Mouse (Mus musculus): ENCODE measurements around the gene Sema5b. TPM values are rescaled to one million over a fixed set of nuclear protein-coding genes. Genes with fewer than 3 reads are reported as not detected.

The Sema5b gene
- polyA plus RNA-seq, 3 experiments from 2014 or later = not detected

DNA sequence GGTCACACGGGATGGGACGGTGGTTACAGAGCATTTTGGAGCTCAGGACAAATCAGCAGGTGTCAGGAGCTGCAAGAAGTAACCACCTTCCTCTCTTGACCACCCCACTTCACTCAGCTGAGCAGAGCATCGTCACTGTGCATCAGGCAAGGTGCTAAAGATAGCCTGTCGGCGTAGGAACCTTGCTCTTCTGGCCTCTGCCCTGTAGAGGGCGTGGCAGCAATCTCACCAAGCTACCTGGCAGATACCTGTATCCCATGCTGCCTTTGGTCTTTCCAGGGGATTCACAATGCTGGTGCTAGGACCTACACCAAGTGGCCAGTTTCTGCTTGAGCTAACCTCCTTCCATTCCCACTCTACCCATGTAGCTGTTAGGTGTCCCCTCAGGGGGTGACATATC is 55.3 kb downstream of the Sema5b start:
- ATAC-seq = no peak

DNA sequence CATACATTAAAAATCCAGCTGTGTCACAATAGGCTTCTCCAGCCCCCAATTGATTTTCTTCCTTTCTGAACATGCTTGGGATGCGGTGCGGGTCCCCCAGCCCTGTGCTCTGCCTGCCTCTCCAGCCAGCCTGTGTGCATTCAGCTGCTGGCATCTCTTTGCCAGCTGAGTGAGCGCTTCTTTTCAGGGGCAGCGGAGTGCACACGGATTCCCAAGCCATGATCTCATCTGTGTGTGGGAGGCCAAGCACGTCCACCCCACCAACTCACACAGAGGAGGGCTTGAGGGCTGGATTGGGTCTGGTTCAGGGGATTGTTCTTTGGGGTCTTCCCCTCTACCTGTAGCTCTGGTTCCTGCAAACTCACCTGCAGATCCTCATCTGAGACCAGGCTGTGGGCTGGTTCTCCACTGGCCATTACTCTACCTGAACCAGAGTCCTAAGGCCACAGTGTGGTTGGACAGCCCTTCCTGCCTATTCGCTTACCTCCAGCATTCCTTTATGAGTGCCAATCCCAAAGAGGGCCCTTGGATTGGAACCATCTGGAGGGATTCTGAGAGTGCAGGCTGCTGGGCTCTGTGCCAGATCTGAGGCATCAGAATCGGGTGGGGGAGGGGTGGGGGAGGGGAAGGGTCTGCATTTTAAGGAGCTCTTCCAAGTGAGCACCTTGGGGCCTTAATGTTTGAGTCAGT is 55.9 kb downstream of the Sema5b start:
- ATAC-seq = no peak

DNA sequence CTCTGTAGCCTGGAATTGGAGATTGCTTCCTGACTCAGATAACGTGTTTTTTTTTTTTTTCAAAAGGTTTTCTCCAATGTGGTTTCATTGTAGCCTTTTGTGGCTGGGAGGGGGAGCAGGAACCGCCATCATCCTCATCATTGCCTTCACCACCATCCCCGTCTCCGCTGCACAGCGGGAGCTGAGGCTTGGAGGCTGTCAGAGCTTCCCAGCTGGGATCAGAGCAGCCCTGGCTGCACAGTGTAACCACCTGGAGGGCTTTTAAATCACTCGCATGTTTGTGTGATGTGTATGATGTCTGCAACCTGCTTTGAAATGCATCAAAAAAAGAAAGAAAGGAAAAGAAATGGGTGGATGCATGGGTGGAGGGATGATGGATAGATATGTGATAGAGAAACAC is 57.0 kb downstream of the Sema5b start:
- ATAC-seq = no peak

DNA sequence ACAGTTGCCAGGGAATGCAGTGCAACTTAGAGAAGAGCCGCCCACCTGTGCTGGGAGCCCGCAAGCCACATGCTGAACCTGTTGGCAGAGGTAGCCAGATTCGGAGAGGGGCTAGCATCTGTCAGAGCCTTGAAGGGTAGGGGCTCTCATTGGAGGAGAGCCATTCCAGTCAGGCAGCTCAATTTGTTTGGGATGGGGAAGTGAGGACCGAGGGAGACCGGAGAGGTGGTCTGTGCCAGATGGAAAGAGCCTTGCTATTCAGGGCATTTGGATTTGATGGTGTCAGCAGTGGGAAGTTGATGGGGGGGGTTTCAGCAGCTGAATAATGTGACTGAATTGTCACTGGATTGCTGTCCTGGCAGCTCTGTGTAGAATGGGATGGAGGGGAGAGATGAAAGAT is 57.9 kb downstream of the Sema5b start:
- ATAC-seq = no peak

DNA sequence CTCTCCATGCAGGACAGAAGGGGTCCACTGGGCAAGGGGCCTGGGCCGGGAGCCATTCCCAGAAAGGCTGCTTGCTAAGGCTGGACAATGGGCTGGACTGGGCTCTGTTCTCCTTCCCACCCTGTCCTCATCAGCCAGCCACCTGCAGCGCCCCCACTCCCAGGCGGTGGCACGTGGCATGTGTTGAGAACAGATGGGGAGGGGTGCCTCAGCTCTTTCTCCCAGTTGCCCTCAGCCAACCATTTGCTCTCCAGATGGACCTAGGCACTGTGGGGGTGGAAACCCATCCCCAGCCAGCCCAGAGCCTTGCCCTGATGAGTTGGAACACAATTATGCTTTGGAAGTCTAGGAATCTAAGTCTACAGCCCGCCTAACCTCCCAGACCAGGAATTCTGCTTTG is 59.3 kb downstream of the Sema5b start:
- no peak for ATAC-seq

DNA sequence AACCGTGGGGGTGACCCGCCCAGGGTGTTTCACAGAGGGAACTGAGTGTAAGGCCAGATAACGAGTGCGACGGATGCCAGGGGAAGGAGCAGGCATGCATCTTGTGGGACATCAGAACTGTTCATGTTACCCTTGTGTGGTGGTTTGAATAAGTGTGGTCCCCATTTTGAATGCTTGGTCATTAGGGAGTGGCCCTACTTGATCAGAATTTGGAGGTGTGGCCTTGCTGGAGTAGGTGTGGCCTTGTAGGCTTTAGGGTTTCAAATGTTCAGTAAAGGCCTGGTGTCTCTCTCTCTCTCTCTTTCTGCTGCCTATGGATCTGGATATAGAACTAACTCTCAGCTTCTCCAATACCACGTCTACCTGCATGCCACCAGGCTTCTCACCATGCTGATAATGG is 60.5 kb downstream of the Sema5b start:
- ATAC-seq = no peak

DNA sequence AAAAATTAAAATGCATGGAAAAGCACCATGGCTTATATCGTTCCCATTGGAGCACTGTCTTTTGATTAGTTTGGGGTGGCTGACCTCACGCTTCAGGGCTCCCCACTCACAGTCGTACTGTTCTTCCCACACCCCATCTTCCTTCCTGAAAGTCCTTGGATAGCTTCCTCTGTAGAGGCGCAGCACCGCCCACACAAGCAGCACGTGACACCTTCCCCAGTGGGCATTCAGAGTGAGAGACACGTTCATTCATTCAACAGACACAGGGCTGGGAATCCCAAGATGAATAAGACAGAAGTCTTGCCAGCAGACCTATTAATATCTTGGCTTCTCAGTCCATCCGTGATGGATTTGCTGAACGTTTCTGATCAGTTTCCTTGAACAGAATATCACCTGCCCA is 61.6 kb downstream of the Sema5b start:
- ATAC-seq = no peak

DNA sequence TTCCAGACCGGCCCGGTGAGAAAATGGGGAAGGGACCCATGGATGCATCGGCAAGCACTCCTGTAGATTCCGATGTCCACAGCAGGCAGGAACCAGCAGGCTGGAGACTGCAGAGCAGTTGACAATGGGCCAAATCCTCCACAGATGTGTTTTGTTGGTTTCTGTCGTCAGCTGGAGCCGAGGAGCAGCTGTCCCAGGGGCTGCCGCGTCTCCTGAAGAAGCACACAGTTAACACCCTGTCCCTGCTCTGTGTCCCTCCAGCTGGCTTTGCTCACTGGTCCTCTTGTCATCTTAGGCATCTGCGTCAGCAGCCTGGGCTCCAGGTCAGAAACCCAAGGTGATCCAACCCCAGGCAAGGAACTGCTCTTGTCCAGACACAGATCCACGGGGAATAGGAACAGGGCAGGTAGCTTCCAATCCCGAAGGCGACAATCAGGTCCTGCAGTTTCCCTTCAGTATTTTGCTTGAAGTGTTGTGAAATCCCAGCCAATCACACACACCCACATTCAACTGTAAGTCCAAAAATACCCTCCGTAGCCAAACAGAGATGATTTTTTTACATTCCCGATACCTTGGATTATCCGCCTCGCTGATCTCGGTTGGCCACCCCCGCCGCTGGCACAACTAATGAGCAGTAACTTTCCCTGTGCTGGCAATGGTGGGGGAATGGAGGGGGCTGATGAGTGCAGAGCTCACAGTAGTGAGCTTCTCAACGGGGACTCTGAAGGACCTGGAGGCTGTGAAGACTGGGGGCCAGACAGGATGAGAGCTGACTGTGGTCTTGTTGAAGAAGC is 63.0 kb downstream of the Sema5b start:
- ATAC-seq = no peak

DNA sequence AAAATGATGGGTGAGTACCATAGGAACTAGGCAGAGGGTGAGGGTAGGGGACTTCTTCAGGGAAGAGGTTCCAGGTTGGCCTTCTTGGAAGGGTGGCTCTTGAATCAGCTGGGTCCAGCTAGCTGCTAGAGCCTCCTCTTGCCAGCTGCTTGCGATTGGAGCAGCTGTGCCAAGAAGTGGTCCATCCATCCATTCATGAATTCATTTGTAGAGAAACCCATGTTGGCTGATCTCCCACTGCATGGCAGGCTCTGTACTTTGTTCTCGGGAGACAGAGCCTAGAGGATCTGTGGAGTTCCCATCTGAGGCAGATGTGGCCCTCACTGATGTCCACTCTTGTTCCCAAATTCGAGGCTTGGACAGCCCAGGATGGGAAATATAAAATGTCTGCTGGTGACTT is 66.3 kb downstream of the Sema5b start:
- ATAC-seq = no peak

DNA sequence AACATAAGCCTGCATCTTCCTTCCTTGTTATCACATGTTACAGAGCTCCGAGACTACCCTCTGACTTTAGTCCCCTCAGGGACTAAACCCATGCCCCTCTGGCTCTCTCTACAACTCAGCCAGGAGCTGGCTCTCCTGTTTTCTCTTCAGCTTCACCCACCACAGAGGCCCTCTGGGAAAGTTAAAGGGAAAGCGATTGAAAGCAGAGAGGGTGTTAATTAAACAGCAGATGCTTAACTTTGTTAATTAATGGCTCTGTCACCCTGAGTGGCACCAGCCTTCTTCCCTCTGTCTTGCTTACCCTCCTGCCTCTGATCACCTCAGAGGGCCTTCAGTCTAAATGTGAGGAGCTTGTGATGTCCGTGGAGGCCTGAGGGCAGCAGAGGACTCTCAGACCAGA is 67.3 kb downstream of the Sema5b start:
- ATAC-seq = no peak

DNA sequence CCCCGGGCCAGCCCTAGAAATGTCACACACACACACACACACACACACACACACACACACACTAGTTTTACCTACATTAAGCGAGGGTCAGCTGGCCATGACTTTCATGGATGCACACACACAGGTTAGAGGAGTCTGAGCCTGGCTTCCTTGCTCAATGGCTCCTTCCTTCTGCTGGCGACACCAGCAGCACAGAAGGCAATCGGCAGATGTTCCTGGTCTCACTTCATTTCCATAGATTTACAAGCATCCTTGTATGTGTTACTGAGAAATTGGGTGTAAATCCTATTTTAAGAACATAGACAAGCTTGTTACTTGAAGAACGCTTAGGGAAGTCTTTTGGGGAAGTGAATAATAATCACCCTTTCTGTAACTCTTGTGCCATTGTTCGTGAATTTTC is 68.6 kb downstream of the Sema5b start:
- ATAC-seq = no peak

DNA sequence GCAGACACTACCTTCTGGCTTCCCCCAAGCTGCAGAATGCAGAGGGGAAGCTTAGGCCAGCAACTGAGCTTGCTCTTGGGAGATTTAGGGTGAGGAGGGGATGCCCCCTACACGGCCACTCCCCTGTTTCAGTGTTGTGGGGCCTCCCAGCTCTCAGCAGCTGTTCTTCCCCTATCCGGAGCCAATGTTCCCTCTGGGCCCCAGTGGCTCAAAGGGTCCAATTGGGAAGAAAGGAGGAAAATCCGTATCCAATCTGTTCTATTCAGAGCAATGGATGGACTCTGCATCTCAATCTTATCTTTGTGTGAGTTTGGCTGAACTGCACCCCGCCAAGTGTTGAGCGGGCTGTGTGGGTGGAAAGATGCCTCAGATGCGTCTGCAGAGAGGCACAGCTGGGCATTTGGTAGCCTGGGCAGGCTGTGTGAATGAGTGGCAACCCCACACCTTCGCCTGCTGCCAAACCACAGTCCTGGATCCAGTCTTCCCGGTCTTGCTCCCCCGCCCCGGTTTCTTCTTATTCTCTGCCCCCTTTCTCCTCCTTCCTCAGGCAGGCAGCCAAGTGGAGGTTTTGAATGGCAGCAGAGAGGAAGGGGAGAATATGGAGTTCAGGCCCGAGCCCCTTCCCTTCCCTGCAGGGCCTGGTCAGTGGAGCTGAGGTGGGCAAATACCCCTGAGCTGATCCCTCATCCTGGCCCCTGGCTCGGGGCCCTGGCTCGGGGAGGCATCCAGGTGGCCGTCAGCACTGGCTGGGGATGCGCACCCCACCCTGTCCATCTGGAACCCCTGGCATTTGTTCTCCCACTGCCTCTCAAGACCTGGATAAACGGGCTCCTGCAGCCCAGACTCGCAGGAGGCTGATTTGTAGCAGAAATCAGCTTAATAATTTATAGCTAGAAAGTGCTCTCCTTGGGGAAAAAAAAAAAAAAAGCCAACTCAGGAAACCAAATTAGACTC is 73.2 kb downstream of the Sema5b start:
- no peak for ATAC-seq

DNA sequence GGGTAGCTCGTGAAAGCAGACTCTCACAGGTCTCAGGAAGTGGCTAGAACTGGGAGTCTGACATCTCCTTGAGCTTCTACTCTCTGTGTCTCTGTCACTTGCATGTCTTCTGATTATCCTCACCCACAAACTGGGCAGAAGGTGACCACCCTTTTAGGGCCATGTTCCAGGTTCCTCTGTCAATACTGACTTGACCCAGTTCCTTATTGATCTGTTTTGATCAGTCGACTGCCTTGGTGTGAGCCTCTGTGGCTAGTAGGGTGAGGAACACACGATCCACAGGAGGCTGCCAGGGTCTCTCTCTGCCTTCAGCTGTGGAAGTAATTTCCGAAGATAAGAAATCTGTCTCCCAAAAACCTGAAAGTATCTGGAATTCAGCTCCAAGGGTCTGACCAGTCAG is 76.8 kb downstream of the Sema5b start:
- no peak for ATAC-seq

DNA sequence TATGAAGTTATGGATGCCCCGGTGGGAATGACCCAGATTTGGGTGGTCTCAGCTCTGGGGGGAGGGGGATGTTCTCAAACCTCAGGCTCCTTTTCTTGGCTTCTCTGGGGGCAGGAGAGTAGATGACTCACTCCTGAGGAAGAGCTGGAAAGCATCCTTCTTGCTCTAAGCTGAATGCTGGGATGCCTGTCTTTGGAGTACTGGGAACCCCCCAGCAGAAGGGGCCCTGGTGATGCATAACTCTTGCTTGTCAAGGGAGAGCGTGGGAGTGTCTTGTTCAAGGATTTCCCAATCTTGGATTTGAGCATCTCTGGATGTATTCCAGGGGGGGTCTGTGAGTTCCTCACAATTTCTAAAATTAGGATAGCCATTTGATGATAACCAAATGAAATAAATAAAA is 82.1 kb downstream of the Sema5b start:
- no peak for ATAC-seq

DNA sequence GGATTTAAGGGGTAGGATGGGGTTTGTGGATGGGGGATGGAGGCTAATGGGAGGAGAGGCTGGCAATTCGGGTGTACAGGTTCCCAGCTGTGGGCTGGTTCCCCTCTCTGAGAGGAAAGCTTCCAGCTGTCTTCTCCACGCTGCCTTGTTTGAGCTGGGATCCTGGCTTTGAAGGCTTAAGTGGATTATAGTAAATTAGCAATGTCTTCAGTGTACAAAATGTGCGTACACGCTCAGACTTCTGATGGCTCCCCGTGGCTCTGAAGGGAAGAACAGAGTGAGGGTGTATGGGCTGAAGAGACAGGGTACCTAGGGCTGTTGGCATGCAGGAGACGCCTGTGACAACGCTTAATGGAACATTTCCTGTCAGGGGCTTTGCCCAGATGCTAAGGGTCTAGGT is 83.0 kb downstream of the Sema5b start:
- no peak for ATAC-seq

DNA sequence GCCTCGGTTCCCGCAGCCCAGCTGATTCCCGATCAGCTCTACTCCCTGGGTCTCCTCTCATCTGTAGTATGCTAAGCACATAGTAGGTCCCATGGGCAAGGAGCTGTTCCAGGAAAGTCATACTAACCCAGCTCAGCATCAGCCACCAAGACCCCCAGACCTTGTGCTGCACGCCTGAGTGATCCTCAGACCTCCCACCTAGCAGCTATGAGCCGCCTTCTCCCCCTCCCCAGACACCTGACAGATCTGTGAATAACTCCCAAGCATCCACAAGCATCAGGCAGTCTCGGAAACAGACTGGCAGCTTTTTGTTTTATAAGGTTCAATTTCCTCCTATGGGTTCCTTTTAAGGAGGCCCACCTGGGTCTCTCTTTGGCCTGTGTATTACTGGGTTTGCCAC is 83.9 kb downstream of the Sema5b start:
- no peak for ATAC-seq

DNA sequence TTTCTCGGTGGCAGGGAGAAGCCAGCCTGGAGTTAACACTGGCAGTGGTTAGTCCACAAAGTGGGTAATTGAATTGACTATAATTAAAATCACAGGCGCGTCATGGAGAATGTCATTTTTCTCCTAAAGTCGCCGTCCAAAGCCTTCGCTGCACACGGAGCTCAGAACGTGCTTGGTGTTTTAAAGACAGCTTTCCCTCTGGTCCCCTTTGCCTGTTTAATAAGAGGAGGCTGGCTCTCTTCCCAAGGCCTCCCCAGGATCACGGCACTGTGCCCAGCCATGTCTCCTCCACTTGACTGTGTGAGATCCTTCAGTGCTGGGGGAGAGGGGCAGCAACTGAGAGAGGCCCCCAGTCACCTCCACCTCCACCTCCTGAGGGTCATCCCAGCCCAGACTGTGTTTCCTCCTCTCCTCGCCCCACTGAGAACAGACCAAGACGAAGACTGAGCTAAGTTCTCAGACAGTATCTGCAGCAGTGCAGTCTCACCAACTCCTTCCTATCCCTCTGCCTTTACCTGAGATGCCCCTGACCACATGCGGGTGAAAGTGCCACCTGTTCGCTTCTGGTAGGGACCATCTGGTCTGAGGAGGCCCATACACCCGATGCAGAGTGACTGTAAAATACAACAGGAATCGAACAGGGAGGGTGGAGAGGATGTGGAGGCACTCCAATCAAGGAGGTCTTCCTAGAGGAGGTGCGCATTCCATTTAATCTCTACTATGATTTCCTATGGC is 84.5 kb downstream of the Sema5b start:
- ATAC-seq = no peak

DNA sequence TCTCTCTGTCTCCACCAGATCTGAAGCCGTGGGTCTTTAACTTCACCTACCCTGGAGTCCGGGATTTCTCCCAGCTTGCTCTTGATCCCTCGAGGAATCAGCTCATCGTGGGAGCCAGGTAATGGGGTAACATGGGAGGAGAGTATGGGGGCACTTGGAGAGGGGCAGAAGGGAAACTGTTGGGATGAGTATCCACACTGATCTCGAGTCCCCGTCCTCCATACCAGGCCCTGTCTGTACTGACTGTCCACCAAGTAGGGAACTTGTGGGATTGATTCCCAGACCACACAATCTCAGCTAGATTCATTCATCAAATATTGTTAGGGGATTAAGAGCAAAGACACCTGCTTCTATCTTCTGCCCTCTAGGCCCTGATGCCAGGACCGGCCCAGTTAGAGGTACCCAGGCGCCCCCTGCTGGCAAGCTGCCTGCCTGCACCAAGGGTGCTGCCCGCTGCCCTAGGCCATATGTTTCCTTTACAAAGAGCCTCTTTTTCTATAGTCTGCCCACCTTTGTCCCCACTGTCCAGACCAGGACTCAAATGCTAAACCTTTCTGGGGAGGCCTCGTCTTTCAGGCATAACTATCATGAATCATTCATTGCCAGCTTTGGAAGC is 87.2 kb downstream of the Sema5b start:
- ATAC-seq = no peak

DNA sequence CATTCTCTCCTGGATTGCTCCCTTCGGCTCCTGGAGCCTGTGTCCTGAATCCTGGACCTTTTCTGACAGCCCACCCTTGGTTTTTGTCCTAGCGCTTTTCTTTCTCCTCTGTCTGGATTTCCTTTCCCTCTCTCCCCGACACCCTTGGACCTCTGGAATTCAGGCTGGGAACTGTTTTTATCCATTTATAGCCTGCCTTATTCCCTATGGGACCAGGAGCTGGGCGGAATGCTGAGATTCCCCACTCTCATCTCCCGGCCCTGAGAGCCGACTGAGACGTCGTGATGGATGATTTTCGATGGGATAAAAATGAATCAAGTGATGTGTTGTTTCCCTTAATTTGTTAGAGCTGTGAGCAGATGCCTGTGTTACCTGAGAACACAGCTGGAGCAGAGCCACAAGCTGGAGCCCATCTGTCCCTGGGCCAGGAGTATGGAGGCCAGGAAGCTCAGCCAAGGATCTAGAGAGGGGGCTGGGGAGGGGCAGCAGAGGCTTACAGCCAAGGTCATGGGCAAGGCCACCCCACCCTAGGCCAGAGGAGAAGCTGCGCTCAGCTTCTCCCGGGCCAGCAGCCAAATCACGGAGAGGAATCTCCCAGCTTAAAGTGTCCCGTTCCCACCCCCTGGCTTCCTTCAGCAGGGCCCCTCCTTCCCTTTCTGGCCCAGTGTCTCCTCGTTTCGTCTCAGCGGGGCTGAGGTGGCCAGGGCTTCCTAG is 89.7 kb downstream of the Sema5b start:
- no peak for ATAC-seq

DNA sequence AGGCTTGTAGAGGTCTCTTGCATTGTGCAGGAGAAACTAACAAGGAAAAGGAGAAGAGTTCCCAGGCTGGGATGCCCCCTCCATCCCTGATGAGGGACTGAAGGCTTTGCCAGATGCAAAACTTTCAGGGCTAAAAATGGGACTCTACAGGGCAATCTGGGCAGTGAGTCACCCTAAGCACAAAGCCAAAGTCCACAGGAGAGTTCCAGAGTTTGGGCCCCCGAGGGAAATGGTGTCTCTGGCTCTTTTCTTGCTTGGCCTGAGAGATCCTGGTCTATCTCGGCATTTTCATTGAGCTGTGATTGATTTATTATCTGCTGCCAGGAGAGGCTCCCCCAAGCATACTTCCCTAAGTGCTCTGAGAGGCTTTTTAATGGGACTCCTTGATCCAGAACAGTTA is 92.1 kb downstream of the Sema5b start:
- ATAC-seq = no peak

DNA sequence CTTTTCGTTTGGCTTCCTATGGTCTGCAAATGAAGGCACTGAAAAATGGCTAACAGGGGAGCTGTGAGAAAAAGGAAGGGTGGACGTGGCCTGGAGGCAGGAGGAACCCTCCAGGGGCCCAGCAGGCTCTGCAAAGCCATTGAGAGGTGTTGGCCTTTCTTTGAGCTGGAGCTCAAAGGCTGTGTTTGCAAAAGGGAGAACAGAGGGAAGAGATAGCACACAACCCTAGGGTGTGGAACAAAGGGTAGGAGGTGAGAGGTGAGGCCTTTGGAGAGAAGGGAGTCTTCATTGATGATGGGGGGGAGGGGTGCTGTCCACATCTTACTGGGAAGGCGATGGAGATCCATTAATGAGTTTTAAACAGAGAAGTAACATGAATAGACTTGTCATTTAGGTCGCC is 94.0 kb downstream of the Sema5b start:
- no peak for ATAC-seq

DNA sequence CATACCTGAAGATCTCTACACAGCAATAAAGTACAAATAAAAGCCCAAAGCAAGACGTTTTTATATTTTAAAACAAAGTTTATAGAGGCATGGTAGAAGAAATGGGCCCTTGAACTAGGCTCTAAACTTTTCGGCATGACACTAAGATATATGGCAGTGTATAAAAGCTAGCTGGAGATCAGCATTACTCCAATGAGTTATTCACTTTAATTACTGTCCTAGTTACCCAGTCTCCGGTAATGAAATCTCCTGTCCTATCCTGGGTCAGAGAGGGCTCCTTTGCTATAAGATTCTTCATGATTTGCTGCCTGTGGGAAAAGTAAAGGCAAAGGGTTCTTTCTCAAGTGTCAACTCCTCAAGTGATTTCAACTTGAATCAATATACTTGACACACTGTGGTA is 98.6 kb downstream of the Sema5b start:
- no peak for ATAC-seq
